Mouse (Mus musculus) 3134 (cell line): ENCODE data around the gene Mipol1.
"Not testable (repeated sequence)": the region's sequence is repeated elsewhere in the genome, so short reads cannot be mapped to it uniquely, and the experiment has no call there.

Experiments used
- DNase-seq: peaks from one replicate; pipeline ENCODE4 v3.0.0-alpha.2; 2011; ENCODE audit warnings: low spot score; ENCODE audit not compliant: insufficient read length; ENCODE audit errors: extremely low read depth

The Mipol1 gene

GRCm38 (mm10) chr12:57230192-57230706 is at the start of gene Mipol1, which contains the start of gene Prps1l3:
Mipol1 (plus strand) TSS chr12:57230427.
Prps1l3 (plus strand) TSS chr12:57230412.
- DNase-seq = peak; percentile 96

GRCm38 (mm10) chr12:57184401-57185147 is 45.7 kb upstream of the Mipol1 start:
- DNase-seq = no peak

GRCm38 (mm10) chr12:57185475-57185874 is 44.8 kb upstream of the Mipol1 start:
- DNase-seq = no peak

- no peak for DNase-seq
These were observed 44.1 kb upstream of the Mipol1 start for GRCm38 (mm10) chr12:57186126-57186525.

- DNase-seq = no peak
These were observed 43.2 kb upstream of the Mipol1 start for GRCm38 (mm10) chr12:57187032-57187431.

GRCm38 (mm10) chr12:57194609-57195008 is 35.6 kb upstream of the Mipol1 start:
- DNase-seq = no peak

GRCm38 (mm10) chr12:57196286-57196607 is 34.0 kb upstream of the Mipol1 start:
- DNase-seq = no peak

- DNase-seq = no peak
These were observed 33.4 kb upstream of the Mipol1 start for GRCm38 (mm10) chr12:57196608-57197362.

- no peak for DNase-seq
These were observed 32.7 kb upstream of the Mipol1 start, which contains the start of gene Slc25a21 for GRCm38 (mm10) chr12:57197363-57198026. Slc25a21 (minus strand) TSS chr12:57197472.

GRCm38 (mm10) chr12:57198269-57198668 is 32.0 kb upstream of the Mipol1 start:
- no peak for DNase-seq

GRCm38 (mm10) chr12:57199427-57199826 is 30.8 kb upstream of the Mipol1 start:
- DNase-seq = no peak

GRCm38 (mm10) chr12:57201901-57202300 is 28.3 kb upstream of the Mipol1 start:
- no peak for DNase-seq

GRCm38 (mm10) chr12:57204276-57204851 is 25.9 kb upstream of the Mipol1 start:
- DNase-seq = no peak

GRCm38 (mm10) chr12:57211353-57212311 is 18.6 kb upstream of the Mipol1 start:
- DNase-seq = no peak

- DNase-seq = not testable (repeated sequence)
These were observed 17.8 kb upstream of the Mipol1 start for GRCm38 (mm10) chr12:57212463-57212862.

GRCm38 (mm10) chr12:57226411-57226810 is 3.8 kb upstream of the Mipol1 start:
- no peak for DNase-seq

- no peak for DNase-seq
These were observed 2.5 kb upstream of the Mipol1 start for GRCm38 (mm10) chr12:57227776-57228175.

- no peak for DNase-seq
These were observed 524 bp upstream of the Mipol1 start for GRCm38 (mm10) chr12:57229703-57230102.

- DNase-seq = peak; percentile 45
These were observed 1.1 kb downstream of the Mipol1 start for GRCm38 (mm10) chr12:57231085-57231875.
